Mouse (Mus musculus) spleen, adult 2 months (tissue): Measurements from ENCODE around the gene Ncf1.

Source experiments
- CTCF ChIP-seq: fragments of 200-500 bp; IDR thresholded peaks from 2 replicates; pipeline ENCODE4 v1.5.1; 2011; ENCODE audit warnings: mild to moderate bottlenecking, inconsistent platforms; ENCODE audit not compliant: insufficient read depth, insufficient read length, insufficient replicate concordance; ENCODE audit errors: extremely low read depth
- POLR2A ChIP-seq: fragments of 200-500 bp; IDR thresholded peaks from 2 replicates; pipeline ENCODE4 v1.6.1; 2011; ENCODE audit warnings: low read depth, low read length, inconsistent platforms

GRCm38 (mm10) chr5:134236241-134236640, 6.8 kb upstream of the Ncf1 start:
- TF ChIP-seq CTCF (no peak), POLR2A (no peak)
